Mouse (Mus musculus) megakaryocyte-erythroid progenitor cell, adult 5-6 weeks (primary cell): ENCODE measurements around the gene Mrpl17. TPM values are rescaled to one million over a fixed set of nuclear protein-coding genes. Genes with fewer than 3 reads are reported as not detected.
"Not testable (repeated sequence)": the region's sequence is repeated elsewhere in the genome, so short reads cannot be mapped to it uniquely, and the experiment has no call there.

Experiments used
- ATAC-seq: replicated peaks from 2 replicates; pipeline ENCODE4 v1.8.0; 2016; ENCODE audit warnings: mild to moderate bottlenecking, inconsistent platforms; ENCODE audit not compliant: severe bottlenecking, poor library complexity, low FRiP score, low TSS enrichment
- total RNA-seq, 2 experiments: library from RNA; stranded (forward) in 1 of 2; stranded (reverse) in 1 of 2; fragments of 200-1000, 215-1000 nt in 1 of 2; fragments of >200 nt in 1 of 2; fragmentation: Nextera tagmentation in 1 of 2; gene quantifications; 2 replicates each; pipeline ENCODE4 v1.2.3; 2014 to 2017

Mrpl17 gene
- total RNA-seq (2014; fragmentation: Nextera tagmentation): 144 and 184 TPM in 2 replicates
- 31.6 and 60.6 TPM in 2 replicates for total RNA-seq (2017)

DNA sequence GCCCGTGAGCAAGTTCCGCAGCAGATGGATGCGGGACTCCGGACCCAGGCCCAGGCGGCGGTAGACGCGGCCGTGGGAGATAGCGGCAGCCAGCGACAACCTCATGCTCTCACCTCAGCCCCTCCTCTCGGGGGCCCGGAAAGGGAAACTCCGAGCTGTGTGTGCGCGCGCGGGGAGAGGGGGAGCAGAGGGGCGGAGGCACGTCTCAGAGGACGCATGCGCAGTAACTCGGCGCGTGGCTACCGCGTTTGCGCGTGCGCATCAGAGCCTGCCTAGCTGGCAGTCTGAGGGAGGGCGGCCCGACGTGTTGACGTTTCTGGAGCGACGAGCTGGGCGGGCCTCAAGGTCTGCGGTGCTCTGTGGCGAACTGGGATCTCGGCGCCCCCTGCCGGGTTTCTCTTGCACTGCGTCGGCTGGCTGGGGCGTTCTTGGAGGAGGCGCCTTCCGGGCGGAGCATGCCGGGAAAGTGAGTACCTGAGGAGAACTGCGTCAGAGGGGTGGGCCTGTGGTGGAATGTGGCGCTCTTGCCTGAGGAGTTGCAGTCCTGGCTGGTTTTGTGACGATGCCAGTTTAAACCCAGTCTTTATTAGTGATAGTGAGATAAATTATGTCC, at the start of gene Mrpl17:
Gene Mrpl17 (minus strand): TSS at position 223 of the 613 bp plus-strand sequence.
- ATAC-seq: peak; percentile 95

DNA sequence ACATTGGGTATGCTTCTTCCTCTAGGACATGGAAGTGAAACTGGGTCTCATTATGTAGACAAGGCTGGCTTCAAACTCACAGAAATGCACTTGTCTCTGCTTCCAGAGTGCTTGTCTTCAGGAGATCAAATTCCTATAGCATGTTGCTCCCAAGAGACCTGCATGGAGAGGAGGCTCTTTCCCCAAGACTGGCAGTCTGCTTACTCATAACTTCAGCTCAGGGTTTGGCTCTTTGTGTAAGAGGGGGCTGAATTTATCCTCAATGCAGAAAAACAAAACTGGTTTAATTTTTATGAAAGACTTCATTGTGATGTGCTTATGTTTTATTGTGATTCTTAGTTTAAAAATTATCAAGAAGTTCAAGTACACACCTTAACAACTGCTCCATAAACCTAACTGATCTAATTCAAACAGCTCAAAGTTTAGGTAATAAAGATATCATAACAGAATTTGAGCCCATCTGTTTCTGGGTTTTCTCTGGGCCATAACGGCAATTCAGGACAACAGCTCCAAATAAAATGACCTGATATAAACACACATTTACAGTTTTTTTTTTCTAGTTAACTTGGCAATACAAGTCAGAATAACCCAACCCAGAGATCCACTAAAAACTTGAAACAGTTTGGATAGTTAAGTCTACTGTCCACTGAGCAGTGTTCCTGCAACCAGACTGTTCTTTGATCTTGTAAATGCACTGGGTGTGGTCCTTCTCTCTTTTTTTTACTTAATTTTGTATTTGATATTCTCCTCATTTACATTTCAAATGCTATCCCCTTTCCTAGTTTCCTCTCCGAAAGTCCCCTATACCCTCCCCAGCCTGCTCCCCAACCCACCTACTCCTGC, 45.0 kb upstream of the Mrpl17 start:
- not testable (repeated sequence) for ATAC-seq

DNA sequence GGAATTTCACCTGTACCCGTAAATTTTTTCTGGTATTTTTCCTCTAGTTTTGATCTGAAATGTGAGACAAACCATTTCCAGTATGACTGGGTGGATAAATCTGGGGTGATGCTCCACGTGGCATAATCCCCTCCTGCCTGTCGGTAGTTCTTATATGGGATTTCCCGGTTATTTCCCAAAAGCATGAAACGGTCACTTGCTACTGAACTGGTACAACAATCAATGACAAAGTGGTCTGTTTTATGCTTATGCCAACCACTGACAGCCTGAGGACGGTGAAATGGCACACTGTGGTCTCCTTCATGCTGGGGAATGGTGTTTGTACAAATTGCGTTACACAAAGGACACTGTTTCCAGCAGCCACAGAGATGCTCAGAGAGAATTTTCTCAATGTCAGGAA, 13.4 kb upstream of the Mrpl17 start:
- ATAC-seq: no peak

DNA sequence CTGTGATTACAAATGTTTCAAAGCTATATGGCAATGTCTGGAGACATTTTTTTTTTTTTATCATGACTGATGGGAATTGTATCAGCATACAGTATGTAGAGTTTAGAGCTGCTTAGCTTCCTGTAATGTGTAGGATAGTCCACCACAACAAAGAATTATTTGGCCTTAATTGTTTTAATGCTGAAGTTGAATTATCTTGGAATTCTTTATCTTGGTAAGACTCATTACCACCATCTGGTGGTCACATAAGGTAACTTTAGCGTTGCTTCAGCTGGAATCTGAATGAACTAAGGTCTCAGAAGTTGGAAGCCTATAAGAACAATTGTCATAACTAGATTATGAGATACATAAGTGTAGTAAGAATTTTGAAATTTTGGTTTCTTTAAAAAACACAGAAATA, 7.6 kb upstream of the Mrpl17 start:
- ATAC-seq: peak; percentile 62; the same call in 1 of the 2 replicates

DNA sequence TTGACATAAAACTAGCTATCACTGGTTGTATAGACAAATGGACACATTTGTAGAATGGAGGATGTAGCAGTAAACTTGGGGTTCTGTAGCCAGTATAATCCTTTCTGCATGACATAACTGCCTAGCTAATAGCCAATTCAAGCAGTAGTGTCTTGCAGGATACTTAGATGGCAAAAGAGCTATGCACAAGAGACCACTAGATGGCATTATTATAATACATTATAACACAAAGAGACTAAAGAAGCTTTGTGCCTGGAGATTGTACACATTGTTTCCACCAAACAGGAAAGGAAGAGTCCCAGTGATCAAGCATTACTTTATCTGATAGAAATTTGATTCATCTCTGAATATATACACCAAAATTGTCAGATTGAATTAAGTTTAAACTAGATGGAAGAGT, 5.8 kb upstream of the Mrpl17 start:
- peak; percentile 88 for ATAC-seq

DNA sequence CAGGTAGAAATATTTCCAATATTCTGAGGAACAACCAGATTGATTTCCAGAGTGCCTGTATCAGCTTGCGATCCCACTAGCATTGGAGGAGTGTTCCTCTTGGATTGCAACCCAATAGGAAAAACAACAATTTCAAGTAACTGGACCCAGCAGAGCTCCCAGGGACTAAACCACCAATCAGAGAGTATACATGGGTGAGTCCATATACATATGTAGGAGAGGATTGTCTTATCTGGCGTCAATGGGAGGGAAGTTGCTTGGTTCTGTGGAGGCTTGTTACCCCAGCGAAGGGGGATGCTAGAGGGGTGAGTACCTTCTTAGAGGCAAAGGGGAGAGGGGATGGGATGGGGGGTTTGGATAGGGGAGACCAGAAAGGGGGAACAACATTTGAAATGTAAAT, 2.4 kb upstream of the Mrpl17 start:
- no peak for ATAC-seq

DNA sequence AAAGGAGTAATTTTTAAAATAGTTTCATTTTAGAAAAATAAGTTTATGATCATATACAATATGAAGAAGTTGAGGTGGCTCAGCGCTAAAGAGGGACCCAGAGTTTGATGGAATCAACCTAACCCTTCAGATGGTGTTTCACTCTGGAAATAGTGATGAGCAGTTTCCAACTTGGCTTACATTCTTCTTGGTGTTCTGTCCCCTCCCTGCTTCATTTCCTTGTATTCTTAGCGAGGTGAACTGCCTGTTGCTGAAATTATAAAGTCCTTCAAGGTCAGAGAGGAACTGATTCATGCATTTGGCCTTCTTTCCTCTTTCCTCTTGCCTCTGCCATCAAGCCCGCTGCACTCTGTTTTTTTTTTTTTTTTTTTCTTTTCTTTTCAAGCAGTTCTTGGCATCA, 1.7 kb upstream of the Mrpl17 start:
- no peak for ATAC-seq

DNA sequence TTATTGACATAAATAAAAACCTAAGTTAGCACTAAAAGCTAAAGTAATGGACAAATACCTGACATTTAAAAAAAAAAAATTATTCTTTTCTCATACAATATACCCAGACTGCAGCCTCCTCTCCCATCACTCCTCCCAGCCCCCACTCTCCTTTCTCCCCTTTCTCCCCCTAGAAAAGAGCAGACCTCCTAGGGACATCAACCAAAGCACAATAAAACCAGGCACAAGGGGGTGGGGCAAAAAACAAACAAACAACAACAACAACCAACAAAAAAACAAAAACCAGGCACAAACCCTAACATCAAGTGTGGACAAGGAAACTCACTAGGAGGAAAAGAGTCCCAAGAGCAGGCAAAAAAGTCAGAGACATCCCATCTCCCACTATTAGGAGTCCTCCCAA, 617 bp upstream of the Mrpl17 start:
- ATAC-seq: no peak

DNA sequence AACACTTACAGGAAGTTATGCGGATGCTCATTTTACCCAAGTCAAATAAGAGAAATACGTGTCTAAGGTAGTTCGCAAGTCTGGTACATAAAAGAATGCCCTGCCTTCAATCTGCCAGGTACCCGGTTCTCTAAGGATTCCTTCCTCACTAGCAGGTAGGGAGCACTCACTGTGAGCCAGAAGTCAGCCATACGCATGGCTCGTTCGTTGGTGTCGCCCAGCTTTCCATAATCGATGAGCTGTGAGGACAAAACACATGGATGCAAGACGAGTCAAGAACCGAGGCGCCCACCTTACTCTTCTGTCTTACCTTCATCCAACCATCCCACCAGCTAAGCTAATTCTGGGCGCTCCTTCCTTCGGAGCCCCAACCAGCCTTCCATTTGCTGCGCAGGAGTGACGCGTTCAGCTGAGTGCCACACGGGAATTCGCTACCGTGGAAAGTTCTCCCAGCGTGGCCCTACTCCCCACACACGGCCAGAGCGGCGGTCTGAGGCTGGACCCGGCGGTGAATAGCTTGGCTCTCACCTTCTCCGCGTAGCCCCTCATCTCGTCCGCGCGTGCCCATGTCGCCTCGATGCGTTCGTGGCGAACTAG, 521 bp downstream of the Mrpl17 start:
- no peak for ATAC-seq

DNA sequence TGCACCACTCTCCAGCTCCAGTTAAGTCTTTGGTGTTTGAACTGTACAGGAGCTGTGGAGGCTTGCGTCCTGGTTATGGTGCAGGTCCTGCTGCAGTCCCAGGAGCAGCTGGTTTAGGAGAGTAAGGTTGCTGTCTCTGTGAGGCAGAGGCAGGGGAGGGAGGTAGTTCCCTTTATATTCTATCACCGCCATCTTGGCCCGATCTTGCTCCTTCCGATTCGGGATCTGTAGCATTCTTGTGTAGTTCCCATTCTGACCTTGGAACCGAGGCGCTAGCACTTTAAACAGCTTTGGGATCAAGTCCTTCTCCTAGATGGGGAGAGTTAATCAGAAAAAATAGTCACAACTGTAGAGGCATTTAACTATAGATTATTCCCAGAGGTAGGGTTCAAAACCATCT, 1.1 kb downstream of the Mrpl17 start:
- no peak for ATAC-seq

DNA sequence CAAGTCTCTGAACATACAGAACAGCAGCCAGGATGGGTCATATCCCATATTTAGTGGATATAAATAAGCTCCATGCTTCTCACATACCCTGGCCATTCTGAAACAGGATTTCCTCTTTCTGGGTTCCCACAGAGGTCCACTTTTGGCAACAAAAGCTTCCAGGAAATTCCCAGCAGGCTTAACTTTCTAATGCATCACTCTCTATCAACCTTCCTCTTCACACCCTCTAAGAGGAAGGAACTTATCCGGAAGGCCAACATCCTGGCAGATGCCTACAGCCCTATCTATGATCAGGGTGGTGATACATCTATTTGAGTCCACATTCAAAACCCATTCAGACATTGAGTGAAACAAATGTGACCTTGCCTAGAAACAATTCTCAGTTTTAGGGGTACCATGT, 2.5 kb downstream of the Mrpl17 start:
- ATAC-seq: no peak

DNA sequence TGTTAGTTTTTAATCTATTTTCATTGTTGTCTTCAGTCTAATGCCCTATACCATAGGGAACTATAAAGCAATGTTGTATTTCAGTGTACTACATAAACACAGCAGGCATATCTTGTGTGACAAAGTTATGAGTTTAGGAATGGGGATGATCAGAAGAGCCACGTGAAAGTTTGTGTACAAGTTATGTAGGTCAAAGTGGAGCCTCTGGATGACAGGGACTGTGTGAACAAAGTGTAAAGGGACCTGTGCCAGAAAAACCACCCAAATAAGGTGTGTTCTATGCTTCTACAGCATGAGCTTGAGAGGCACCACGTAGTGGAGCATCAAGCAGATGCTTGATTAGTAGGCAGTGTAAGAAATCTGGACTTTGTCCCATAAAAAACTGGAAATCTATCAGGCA, 4.2 kb downstream of the Mrpl17 start:
- ATAC-seq: no peak

DNA sequence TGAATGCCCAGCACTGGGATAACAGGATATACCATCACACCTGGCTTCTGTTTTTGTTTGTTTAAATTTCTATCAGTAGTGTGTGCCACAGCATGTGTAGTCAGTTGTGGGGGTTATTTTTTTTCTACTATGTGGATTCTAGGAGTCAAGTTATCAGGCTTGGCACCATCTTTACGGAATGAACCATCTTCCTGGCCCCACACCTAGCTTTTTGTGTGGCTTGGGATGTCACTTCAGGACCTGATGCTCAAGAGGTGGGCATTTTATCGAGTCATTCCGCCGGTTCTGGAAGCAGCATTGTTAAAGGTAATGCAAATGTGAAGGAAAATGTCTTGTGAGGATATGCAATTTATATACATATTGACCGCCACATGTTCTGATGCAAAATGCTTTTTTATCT, 4.8 kb downstream of the Mrpl17 start:
- ATAC-seq: no peak

DNA sequence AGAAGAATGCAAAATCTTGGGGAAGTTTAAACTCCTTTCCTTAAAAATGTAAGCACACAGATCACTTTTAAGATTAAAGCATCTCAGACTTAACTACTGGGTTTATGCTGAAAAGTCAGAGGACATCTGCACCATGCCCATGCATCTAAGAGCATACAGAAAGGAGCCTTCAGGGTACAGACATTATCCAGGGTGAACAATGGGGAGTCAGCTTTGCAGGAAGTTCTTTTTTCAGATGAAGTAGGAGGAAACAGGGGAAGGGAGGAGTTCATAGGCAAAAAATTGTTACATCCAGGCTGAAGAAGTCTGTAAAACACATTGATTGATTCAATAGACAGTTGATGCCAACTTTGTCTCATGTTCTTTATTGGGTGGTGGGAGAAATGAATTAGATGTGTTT, 7.5 kb downstream of the Mrpl17 start:
- no peak for ATAC-seq

DNA sequence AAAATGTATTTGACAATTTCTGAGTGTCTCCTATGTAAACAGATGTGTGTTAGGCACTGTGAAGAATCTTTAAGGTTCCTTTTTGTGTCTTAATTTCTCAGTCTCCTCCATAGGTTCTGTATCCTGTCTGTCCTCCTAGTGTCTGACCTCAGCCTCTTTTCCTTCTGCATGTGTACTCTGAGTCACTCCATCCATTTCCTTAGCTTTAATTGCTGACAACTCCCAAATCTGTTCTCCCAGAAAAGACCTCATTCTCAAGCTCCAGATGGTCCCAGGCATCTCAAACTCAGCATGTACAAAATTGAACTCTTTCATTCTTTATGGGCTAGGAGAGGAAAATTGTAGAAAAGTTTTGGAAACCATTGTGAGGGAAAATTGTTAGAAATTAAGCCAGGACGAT, 8.1 kb downstream of the Mrpl17 start:
- ATAC-seq: no peak

DNA sequence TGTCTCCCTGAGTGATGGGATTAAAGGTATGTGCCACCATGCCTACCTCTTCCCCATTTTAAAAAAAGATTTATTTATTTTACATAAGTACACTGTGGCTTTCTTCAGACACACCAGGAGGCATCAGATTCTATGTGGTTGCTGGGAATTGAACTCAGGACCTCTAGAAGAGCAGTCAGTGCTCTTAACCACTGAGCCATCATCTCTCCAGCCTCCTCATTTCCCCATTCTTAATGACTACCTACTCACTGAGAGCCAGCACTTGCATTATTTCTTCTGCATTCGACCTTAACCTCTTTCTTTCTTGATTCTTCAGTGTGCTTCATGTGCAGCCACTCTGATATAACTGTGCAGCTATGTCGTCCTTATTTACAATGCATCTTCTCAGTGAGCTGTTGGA, 8.6 kb downstream of the Mrpl17 start:
- ATAC-seq: no peak

DNA sequence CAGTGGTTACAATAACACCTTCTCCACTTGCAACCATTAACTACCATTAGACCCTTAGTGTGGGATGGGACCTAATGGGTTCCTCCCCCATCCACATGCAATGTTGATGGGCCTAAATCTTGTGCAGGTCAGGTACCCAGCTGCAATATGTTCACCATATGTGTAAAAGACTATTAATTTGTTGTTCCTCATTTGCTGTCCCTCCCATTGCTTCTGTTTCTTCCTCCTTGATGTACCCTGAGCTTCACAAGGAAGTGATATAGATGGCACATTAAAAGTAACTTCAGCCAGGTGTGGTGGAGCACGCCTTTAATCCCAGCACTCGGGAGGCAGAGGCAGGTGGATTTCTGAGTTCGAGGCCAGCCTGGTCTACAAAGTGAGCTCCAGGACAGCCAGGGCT, 13.9 kb downstream of the Mrpl17 start:
- ATAC-seq: no peak

DNA sequence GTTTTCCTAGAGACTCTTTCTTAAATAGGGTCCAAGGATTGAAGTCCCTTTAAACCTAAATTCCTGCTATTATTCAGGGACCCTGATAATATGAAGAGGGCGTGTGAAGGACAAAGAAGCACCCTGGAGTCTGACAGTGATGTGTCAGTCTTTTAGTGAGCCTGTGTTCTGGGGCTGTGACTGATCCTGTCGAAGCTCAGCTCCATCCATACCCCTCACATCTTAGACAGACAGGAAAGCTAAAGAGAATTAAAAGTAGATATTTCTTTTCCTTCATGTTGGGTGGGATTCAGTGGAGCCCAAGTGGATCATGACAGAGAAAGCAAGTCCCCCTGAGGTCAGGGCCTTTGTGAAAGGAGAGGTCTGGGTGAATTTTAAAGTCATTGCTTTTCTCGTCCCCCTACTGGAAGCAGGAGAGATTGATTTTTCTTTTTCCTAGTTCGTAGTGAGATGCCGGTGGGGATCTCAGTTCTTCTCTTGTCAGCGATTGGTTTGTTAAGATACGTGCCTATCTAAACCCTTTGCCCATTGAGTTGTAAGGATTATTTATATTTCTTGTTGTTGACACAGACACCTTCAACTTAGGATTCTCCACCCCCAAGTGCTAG, 15.0 kb downstream of the Mrpl17 start:
- ATAC-seq: peak; percentile 71

DNA sequence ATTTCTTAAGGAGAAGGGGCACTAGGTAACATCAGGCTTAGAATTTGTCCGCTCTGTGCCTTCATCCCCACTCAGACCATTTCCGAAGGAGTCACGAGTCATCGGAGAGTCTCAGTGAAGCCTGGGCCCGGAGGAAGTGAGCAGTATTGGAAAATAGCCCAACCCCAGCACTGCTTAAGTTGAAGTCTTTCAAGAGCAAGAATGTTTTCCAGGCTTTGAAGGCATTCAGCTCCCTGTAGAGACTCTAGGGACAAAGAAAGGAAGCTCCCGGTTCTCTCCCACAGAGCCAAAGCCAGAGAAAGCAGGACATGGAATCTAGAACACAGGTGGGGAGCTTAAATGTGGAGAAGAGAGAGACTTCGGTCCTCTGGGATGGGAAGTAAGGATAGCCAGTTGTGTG, 17.2 kb downstream of the Mrpl17 start:
- no peak for ATAC-seq

DNA sequence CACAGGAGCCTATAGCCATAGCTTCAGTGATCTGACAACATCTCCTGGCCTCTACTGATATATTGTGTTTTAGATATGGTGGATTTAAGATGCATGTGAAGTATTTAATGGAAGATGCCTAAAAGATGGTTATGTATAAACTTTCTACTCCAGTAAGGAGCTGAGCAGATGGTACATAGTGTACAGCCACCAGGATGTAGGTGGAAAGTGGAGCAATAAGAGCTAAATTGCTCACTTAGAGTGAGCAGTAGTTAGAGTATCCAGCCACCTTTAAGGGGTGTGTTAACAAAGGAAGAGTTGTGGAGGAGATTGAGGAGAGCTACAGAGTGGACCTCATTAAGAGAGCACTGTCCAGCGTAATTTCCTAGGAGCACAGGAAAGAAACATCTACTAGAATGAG, 19.8 kb downstream of the Mrpl17 start:
- ATAC-seq: no peak
